Mouse (Mus musculus): ENCODE results near the gene Lyzl4.

DNA sequence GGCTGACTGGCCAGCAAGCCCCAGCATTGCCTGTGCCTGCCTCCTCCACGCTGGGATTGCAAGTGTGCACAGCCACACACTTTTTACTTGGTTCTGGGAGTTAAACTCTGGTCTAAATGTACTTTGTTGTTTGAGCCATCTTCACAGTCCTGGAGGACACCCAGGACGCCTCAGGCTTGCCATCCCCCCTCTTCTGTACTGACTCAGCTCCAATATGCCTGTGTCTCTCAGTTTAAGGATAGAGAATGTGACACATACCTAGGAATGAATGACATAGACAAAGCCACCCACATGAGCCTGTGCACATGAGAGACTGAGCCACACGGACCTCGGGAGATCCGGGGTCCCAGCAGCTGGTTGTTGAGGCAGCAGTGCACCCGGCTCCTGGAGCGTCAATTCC, 78.6 kb downstream of the Lyzl4 start:
- TF ChIP-seq EP300 (IDR thresholded peaks at IDR 0.05; ENCODE audit: low read depth) (no peak), CTCF (IDR thresholded peaks at IDR 0.05; ENCODE audit: low read depth) (no peak)

Data from liver, postnatal 0 days (tissue).